Mouse (Mus musculus): ENCODE results near the gene Ctnna2. TPM values are rescaled to one million over a fixed set of nuclear protein-coding genes. Genes with fewer than 3 reads are reported as not detected.

Ctnna2 gene
- total RNA-seq, 2 experiments from 2014 or later, result not detected

GRCm38 (mm10) chr6:77446861-77447260 is 532.6 kb downstream of the Ctnna2 start:
- ATAC-seq (replicated peaks; ENCODE audit: poor library complexity), result no peak

- ATAC-seq (replicated peaks; ENCODE audit: poor library complexity), result no peak
Measured at GRCm38 (mm10) chr6:77443906-77444305, 535.6 kb downstream of the Ctnna2 start.

GRCm38 (mm10) chr6:77441051-77441450 is 538.4 kb downstream of the Ctnna2 start:
- no peak for ATAC-seq (replicated peaks; ENCODE audit: poor library complexity)

GRCm38 (mm10) chr6:77430381-77430780 is 549.1 kb downstream of the Ctnna2 start:
- no peak for ATAC-seq (replicated peaks; ENCODE audit: poor library complexity)

- no peak for ATAC-seq (replicated peaks; ENCODE audit: poor library complexity)
Measured at GRCm38 (mm10) chr6:77425746-77426145, 553.8 kb downstream of the Ctnna2 start.

- no peak for ATAC-seq (replicated peaks; ENCODE audit: poor library complexity)
Measured at GRCm38 (mm10) chr6:77424826-77425225, 554.7 kb downstream of the Ctnna2 start.

- ATAC-seq (replicated peaks; ENCODE audit: poor library complexity), result no peak
Measured at GRCm38 (mm10) chr6:77421564-77422139, 557.8 kb downstream of the Ctnna2 start.

- ATAC-seq (replicated peaks; ENCODE audit: poor library complexity), result no peak
Measured at GRCm38 (mm10) chr6:77416999-77417398, 562.5 kb downstream of the Ctnna2 start.

GRCm38 (mm10) chr6:77413530-77413929 is 566.0 kb downstream of the Ctnna2 start:
- ATAC-seq (replicated peaks; ENCODE audit: poor library complexity), result no peak

GRCm38 (mm10) chr6:77408481-77408880 is 571.0 kb downstream of the Ctnna2 start:
- no peak for ATAC-seq (replicated peaks; ENCODE audit: poor library complexity)

- ATAC-seq (replicated peaks; ENCODE audit: poor library complexity), result no peak
Measured at GRCm38 (mm10) chr6:77400751-77401150, 578.7 kb downstream of the Ctnna2 start.

- ATAC-seq (replicated peaks; ENCODE audit: poor library complexity), result no peak
Measured at GRCm38 (mm10) chr6:77391663-77392062, 587.8 kb downstream of the Ctnna2 start.

- ATAC-seq (replicated peaks; ENCODE audit: poor library complexity), result no peak
Measured at GRCm38 (mm10) chr6:77381309-77381708, 598.2 kb downstream of the Ctnna2 start.

- no peak for ATAC-seq (replicated peaks; ENCODE audit: poor library complexity)
Measured at GRCm38 (mm10) chr6:77373132-77373531, 606.4 kb downstream of the Ctnna2 start.

GRCm38 (mm10) chr6:77371147-77371546 is 608.4 kb downstream of the Ctnna2 start:
- no peak for ATAC-seq (replicated peaks; ENCODE audit: poor library complexity)

- ATAC-seq (replicated peaks; ENCODE audit: poor library complexity), result no peak
Measured at GRCm38 (mm10) chr6:77358471-77358837, 621.0 kb downstream of the Ctnna2 start.

GRCm38 (mm10) chr6:77357748-77358470 is 621.6 kb downstream of the Ctnna2 start:
- ATAC-seq (replicated peaks; ENCODE audit: poor library complexity), result no peak

- ATAC-seq (replicated peaks; ENCODE audit: poor library complexity), result no peak
Measured at GRCm38 (mm10) chr6:77354826-77355225, 624.7 kb downstream of the Ctnna2 start.

- no peak for ATAC-seq (replicated peaks; ENCODE audit: poor library complexity)
Measured at GRCm38 (mm10) chr6:77343781-77344180, 635.7 kb downstream of the Ctnna2 start.

GRCm38 (mm10) chr6:77335537-77335936 is 644.0 kb downstream of the Ctnna2 start:
- ATAC-seq (replicated peaks; ENCODE audit: poor library complexity), result no peak

GRCm38 (mm10) chr6:77324748-77325147 is 654.8 kb downstream of the Ctnna2 start:
- ATAC-seq (replicated peaks; ENCODE audit: poor library complexity), result no peak

- no peak for ATAC-seq (replicated peaks; ENCODE audit: poor library complexity)
Measured at GRCm38 (mm10) chr6:77324327-77324726, 655.2 kb downstream of the Ctnna2 start.

GRCm38 (mm10) chr6:77306796-77307195 is 672.7 kb downstream of the Ctnna2 start:
- no peak for ATAC-seq (replicated peaks; ENCODE audit: poor library complexity)

Data from megakaryocyte progenitor cell, adult 5-6 weeks (primary cell).